ENCODE assay signal across 15 mouse cellular contexts in genomic region chr2:6335032-6335735, GRCm38 (mm10). TPM values are rescaled to one million over a fixed set of nuclear protein-coding genes. Genes with fewer than 3 reads are reported as not detected.
DNase-seq lines count a peak whose midpoint lies in the region; ATAC-seq and TF ChIP-seq lines count a peak whose summit lies in the region.
"Had no signal": no experiment of that assay in that cellular context is flagged by ENCODE, and none has a peak within 500 bp of the region (broad histone marks: within the 10 kb centered on the region; RNA-seq: fewer than 3 reads in every experiment).

No protein-coding gene starts in this region.

- H3K9me3 ChIP-seq in lung, postnatal 0 days (ENCODE audit: low read length), result no peaks in the 10 kb centered on the region
- no peaks in the 10 kb centered on the region for H3K9me3 ChIP-seq in intestine, postnatal 0 days (ENCODE audit: control insufficient read depth)
- H3K9me3 ChIP-seq in stomach, embryonic 15.5 days, result no peaks in the 10 kb centered on the region
- H3K9me3 ChIP-seq: heart, embryonic 12.5 days had no signal

- no peaks in the 10 kb centered on the region for H3K27me3 ChIP-seq in lung, postnatal 0 days (replicated peaks; ENCODE audit: insufficient read depth, low read length)
- no peaks in the 10 kb centered on the region for H3K27me3 ChIP-seq in intestine, postnatal 0 days (replicated peaks; ENCODE audit: control insufficient read depth, insufficient read depth, low read length)
- no peaks in the 10 kb centered on the region for H3K27me3 ChIP-seq in stomach, embryonic 15.5 days (replicated peaks)
- H3K27me3 ChIP-seq: heart, embryonic 12.5 days; Patski had no signal

- H3K4me3 ChIP-seq in lung, postnatal 0 days (ENCODE audit: low read depth, low read length), result no peak overlapping the region
- no peak overlapping the region for H3K4me3 ChIP-seq in lung, adult 2 months (replicated peaks; ENCODE audit: extremely low read depth, low read depth, low read length)
- no peak overlapping the region for H3K4me3 ChIP-seq in intestine, postnatal 0 days (ENCODE audit: low read depth, low read length)
- H3K4me3 ChIP-seq in stomach, embryonic 15.5 days (replicated peaks), result no peak overlapping the region
- H3K4me3 ChIP-seq: heart, embryonic 12.5 days had no signal

- H3K4me2 ChIP-seq in lung, postnatal 0 days (replicated peaks; ENCODE audit: low read depth, low read length), result no peak overlapping the region
- H3K4me2 ChIP-seq in intestine, postnatal 0 days (replicated peaks; ENCODE audit: low read depth), result peak overlapping the region; percentile 50
- H3K4me2 ChIP-seq in stomach, embryonic 15.5 days, result no peak overlapping the region
- H3K4me2 ChIP-seq: heart, embryonic 12.5 days; midbrain, embryonic 11.5 days had no signal

- peak; percentile 23; the same call in 1 of the 2 replicates for ATAC-seq in lung, postnatal 0 days
- peak; percentile 81 for ATAC-seq in intestine, postnatal 0 days
- ATAC-seq in stomach, embryonic 15.5 days (ENCODE audit: insufficient read depth, low FRiP score, low read depth), result no peak
- ATAC-seq: Patski had no signal

- 61% methylated on average over 14 of the region's 14 CpGs for WGBS in lung, postnatal 0 days
- 57% methylated on average over 14 of the region's 14 CpGs for WGBS in lung, adult 2 months
- WGBS in intestine, postnatal 0 days, result 35% methylated on average over 14 of the region's 14 CpGs
- 70% methylated on average over 14 of the region's 14 CpGs for WGBS in stomach, embryonic 15.5 days

- no peaks in the 10 kb centered on the region for H3K36me3 ChIP-seq in lung, postnatal 0 days (ENCODE audit: insufficient read depth, low read length)
- no peaks in the 10 kb centered on the region for H3K36me3 ChIP-seq in intestine, postnatal 0 days (ENCODE audit: control insufficient read depth, insufficient read depth)
- no peaks in the 10 kb centered on the region for H3K36me3 ChIP-seq in stomach, embryonic 15.5 days
- H3K36me3 ChIP-seq: heart, embryonic 12.5 days had no signal

- DNase-seq in lung, postnatal 0 days (ENCODE audit: low spot score), result peak; percentile 53
- no peak for DNase-seq in lung, adult 2 months
- peak; percentile 7 for DNase-seq in MN1 (ENCODE audit: low spot score)
- no peak for DNase-seq in layer of hippocampus, postnatal 36 days
- no peak for DNase-seq in spleen, adult 18-20 months
- DNase-seq: adrenal gland, postnatal 36 days; cerebellum, postnatal 10 days; gastrocnemius, postnatal 25 days; heart, postnatal 36 days; kidney, postnatal 14 days had no signal

- no peak overlapping the region for H3K27ac ChIP-seq in lung, postnatal 0 days (ENCODE audit: low read length)
- H3K27ac ChIP-seq in intestine, postnatal 0 days (ENCODE audit: low read depth, low read length), result peak overlapping the region; percentile 54
- H3K27ac ChIP-seq in stomach, embryonic 15.5 days, result peak overlapping the region; percentile 16; the same call in 1 of the 2 replicates

- TF ChIP-seq POLR2A in lung, adult 2 months (IDR thresholded peaks at IDR 0.05; ENCODE audit: borderline replicate concordance, extremely low read depth, low read depth, low read length), result no peak

- H3K4me1 ChIP-seq in lung, postnatal 0 days (ENCODE audit: insufficient read depth, low read depth, low read length), result peaks cover 22% of the 10 kb centered on the region
- H3K4me1 ChIP-seq in lung, adult 2 months (ENCODE audit: control insufficient read depth, insufficient read depth, low read length), result peaks cover 21% of the 10 kb centered on the region
- H3K4me1 ChIP-seq in intestine, postnatal 0 days (replicated peaks; ENCODE audit: control insufficient read depth, insufficient read depth, low read length), result peaks cover 29% of the 10 kb centered on the region
- H3K4me1 ChIP-seq in stomach, embryonic 15.5 days, result peaks cover 30% of the 10 kb centered on the region

- no peak overlapping the region for H3K9ac ChIP-seq in lung, postnatal 0 days (replicated peaks; ENCODE audit: low read depth)
- no peak overlapping the region for H3K9ac ChIP-seq in intestine, postnatal 0 days (ENCODE audit: low read depth, low read length)
- H3K9ac ChIP-seq in stomach, embryonic 15.5 days, result no peak overlapping the region
- H3K9ac ChIP-seq: heart, embryonic 12.5 days had no signal

- TF ChIP-seq EP300 in lung, postnatal 0 days (IDR thresholded peaks at IDR 0.05), result no peak

- TF ChIP-seq CTCF in lung, postnatal 0 days (IDR thresholded peaks at IDR 0.05), result no peak
- TF ChIP-seq CTCF in lung, adult 2 months (IDR thresholded peaks at IDR 0.05; ENCODE audit: insufficient read depth, low read length), result no peak
- TF ChIP-seq CTCF in intestine, postnatal 0 days (IDR thresholded peaks at IDR 0.05; ENCODE audit: low read depth), result no peak

RNA-seq across cellular contexts. Expression of gene Usp6nl, which starts 12.7 kb away (rescaled TPM):
- polyA plus RNA-seq in lung, postnatal 0 days (2015; fragmentation: Nextera tagmentation; extraction: Ambion mirVana), result 9.5 and 11.0 TPM in 2 replicates
- polyA plus RNA-seq in lung, adult 2 months (2012; rRNA removed), result 7.9 and 19.9 TPM in 2 replicates
- polyA plus RNA-seq in intestine, postnatal 0 days (2015; fragmentation: Nextera tagmentation; extraction: Ambion mirVana), result 6.8 and 7.7 TPM in 2 replicates
- 9.1 and 11.3 TPM in 2 replicates for polyA plus RNA-seq in stomach, embryonic 15.5 days (2015; fragmentation: Nextera tagmentation; extraction: Ambion mirVana)
- total RNA-seq in layer of hippocampus, postnatal 36 days (2021), result 10 to 100 TPM; 13.0 to 16.7 TPM

Comparison
In these comparisons a context has a peak if more than half of its experiments do, and no peak if none do; other contexts are left out.
1. DNase-seq: peak in lung, postnatal 0 days (single experiment) and MN1 (single experiment); none in lung, adult 2 months (single experiment), layer of hippocampus, postnatal 36 days (0 of 2) and spleen, adult 18-20 months (0 of 2).